Mouse (Mus musculus): ENCODE data around the gene Zcwpw1. TPM values are rescaled to one million over a fixed set of nuclear protein-coding genes. Genes with fewer than 3 reads are reported as not detected.
A peak's percentile ranks its signal among the peaks of the same experiment; 100 is the strongest.
"Not testable (repeated sequence)": the region's sequence is repeated elsewhere in the genome, so short reads cannot be mapped to it uniquely, and the experiment has no call there.

Zcwpw1 gene
- polyA plus RNA-seq, 1 experiment from 2014 or later = 12.5 TPM

DNA sequence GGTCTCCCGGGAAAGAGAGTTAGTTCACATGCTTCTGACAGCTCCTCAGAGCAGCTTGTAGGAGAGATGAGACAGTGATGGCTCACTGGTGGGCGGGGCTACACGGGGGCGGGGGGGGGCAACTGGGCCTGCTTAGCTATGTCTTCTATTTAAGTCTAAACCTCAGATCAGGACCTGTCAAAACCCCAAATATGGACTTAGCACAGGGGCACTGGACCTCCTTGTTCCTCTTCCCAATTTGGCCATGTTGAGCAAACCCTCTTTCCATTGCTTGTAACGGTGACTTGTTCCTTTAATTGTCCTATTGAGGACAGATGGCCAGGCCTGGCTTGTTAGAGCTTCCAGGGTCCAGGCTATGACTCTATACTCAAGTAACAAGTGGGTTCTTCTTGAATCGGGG, 43.9 kb downstream of the Zcwpw1 start:
- Histone ChIP-seq H3K27me3 (ENCODE audit: insufficient read depth, poor library complexity, severe bottlenecking) (no peaks in the 10 kb centered on the region), H3K9me3 (no peaks in the 10 kb centered on the region), H3K4me1 (no peaks in the 10 kb centered on the region), H3K36me3 (no peaks in the 10 kb centered on the region), H3K27ac (no peak overlapping the region), H3K4me3 (no peak overlapping the region)
- WGBS = 71% methylated on average over 6 of the region's 6 CpGs
- no peak for DNase-seq (ENCODE audit: low spot score)

DNA sequence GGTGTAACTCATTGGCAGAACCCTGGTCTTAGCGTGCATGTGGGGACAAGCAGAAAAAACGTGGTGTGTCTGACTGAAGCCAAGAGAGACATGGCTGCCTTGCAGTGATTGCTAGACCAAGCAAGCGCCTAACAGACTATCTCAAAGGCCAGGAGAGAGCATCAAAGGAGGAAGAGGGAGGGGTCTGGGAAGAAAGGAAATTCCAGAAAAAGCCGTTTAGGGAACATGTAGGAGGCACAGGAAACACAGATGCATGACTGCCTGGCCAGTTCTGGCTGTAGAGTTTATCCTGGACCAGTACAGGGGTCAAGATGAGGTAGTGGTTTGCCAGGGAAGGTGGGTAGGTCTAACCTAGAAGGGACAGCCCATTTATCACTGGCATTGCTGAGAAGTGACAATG, 45.9 kb downstream of the Zcwpw1 start:
- no peak overlapping the region for H3K27ac ChIP-seq
- WGBS = 53% methylated on average over 4 of the region's 4 CpGs
- no peaks in the 10 kb centered on the region for H3K27me3 ChIP-seq (ENCODE audit: insufficient read depth, poor library complexity, severe bottlenecking)
- H3K4me3 ChIP-seq = no peak overlapping the region
- no peaks in the 10 kb centered on the region for H3K9me3 ChIP-seq
- no peak for DNase-seq (ENCODE audit: low spot score)
- no peaks in the 10 kb centered on the region for H3K4me1 ChIP-seq
- no peaks in the 10 kb centered on the region for H3K36me3 ChIP-seq

DNA sequence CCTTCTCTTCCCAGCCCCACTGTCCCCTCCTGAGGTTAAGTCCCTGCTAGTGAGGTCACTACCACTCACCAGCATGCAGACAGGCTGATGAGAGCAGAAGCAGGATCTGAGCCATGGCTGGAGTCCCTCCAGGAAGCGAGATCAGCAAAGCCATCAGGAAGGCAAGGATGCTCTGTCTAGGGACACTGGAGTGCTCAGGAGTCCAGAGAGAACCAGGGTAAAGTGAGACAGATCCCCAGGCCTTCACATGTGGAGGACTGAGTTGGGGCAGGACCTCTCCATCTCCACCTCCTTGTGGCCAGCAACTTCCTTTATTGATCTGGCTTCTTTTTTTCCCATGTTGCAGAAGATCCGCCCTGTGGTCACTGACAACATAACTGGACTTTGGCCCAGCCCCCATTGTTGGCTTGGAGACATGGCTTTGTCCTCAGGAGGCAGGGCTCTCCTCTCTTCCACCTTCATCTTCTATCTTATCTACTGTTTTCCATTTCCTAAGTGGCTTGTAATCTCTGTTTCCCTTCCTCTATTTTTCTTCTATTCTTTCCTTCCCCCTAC, 48.4 kb downstream of the Zcwpw1 start, which contains the start of gene Pilra:
Gene Pilra (minus strand): TSS at position 316 of the 555 bp plus-strand sequence.
- H3K9me3 ChIP-seq; H3K27me3 ChIP-seq (ENCODE audit: insufficient read depth, poor library complexity, severe bottlenecking); H3K36me3 ChIP-seq; H3K4me3 ChIP-seq; H3K4me1 ChIP-seq; H3K27ac ChIP-seq; DNase-seq (ENCODE audit: low spot score): not testable (repeated sequence)
- 39% methylated on average over 2 of the region's 2 CpGs for WGBS

DNA sequence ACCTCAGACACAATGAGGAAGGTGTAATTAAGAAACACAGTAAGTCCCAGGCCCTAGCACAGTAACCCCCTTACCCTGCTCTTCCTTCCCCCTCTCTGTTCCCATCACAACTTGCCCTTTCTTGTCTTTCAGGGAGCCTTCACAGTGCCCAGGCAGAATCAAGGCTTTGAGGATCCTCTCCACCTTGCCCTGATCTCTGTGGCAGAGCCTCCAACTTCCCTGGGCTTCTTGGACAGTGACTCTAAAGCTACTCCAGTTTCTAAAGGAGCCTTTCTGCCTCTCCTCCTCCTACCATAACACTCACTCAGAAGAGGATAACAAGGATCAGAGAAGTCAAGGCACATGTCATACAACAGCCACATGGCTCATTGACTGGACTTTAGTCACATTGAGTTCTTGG, 49.0 kb downstream of the Zcwpw1 start:
- Histone ChIP-seq H3K36me3 (no peaks in the 10 kb centered on the region), H3K9me3 (no peaks in the 10 kb centered on the region), H3K27me3 (ENCODE audit: insufficient read depth, poor library complexity, severe bottlenecking) (no peaks in the 10 kb centered on the region), H3K4me1 (no peaks in the 10 kb centered on the region), H3K27ac (no peak overlapping the region), H3K4me3 (no peak overlapping the region)
- DNase-seq (ENCODE audit: low spot score) = no peak

DNA sequence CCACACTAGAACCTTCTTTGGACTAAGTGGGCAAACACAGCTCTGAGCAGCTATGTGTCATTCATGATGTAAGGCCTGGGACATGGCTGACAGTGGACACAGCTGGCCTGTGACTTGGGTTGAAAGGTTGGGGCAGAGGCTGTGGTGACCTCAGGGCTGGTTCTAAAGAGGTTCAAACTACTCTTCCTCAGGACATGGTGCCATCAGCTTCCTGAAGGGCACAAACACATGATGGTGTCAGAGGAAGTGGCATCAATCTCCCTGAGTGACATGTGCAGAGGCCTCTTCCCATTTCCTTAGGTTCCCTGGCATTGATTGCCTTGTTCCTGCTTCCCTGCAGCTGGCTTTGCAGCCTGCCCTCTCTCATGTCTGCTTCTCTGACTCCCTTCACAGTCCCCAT, 49.5 kb downstream of the Zcwpw1 start:
- H3K9me3 ChIP-seq; H3K27ac ChIP-seq; H3K36me3 ChIP-seq; H3K4me3 ChIP-seq; H3K27me3 ChIP-seq (ENCODE audit: insufficient read depth, poor library complexity, severe bottlenecking); H3K4me1 ChIP-seq; DNase-seq (ENCODE audit: low spot score): not testable (repeated sequence)

DNA sequence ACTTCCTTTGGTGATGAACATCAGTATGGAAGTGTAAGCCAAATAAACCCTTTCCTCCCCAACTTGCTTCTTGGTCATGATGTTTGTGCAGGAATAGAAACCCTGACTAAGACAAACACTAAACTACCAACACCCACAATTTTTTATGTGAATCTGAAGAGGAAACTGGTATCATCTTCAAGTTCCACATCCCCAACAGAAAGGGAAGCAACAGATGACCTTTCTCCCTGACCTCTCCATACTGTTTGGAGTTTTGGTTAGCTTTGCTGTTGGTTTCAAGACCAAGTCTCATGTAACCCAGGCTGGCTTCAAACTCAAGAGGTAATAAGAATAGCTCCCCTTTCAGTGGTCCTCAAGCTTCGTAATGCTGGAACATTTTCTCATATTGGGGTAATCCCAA, 62.7 kb downstream of the Zcwpw1 start:
- H3K36me3 ChIP-seq; H3K27me3 ChIP-seq (ENCODE audit: insufficient read depth, poor library complexity, severe bottlenecking); H3K27ac ChIP-seq; H3K4me3 ChIP-seq; H3K4me1 ChIP-seq; H3K9me3 ChIP-seq; DNase-seq (ENCODE audit: low spot score): not testable (repeated sequence)
- WGBS = 80% methylated on average over 1 of the region's 1 CpGs

DNA sequence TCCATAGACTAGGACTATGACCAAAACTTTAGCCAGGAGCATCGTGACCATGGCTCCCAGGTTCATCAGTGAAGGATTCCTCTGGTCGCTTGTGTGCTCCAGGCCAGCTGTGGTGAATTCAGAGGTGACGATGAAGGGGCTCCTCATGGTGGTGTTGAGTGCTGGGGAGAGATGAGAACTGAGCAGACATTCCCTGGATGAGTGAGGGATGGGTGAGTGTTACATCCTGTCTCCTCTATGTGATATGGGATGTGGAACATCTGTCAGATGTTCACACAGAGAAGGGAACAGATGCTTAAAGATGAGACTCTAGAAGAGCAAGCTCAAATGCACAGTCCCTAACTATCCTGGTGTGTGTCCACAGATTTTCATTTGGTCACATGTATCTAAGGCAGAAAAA, 67.3 kb downstream of the Zcwpw1 start:
- H3K4me3 ChIP-seq; DNase-seq (ENCODE audit: low spot score); H3K36me3 ChIP-seq; H3K9me3 ChIP-seq; H3K27me3 ChIP-seq (ENCODE audit: insufficient read depth, poor library complexity, severe bottlenecking); H3K4me1 ChIP-seq; H3K27ac ChIP-seq: not testable (repeated sequence)
- 75% methylated on average over 3 of the region's 3 CpGs for WGBS

DNA sequence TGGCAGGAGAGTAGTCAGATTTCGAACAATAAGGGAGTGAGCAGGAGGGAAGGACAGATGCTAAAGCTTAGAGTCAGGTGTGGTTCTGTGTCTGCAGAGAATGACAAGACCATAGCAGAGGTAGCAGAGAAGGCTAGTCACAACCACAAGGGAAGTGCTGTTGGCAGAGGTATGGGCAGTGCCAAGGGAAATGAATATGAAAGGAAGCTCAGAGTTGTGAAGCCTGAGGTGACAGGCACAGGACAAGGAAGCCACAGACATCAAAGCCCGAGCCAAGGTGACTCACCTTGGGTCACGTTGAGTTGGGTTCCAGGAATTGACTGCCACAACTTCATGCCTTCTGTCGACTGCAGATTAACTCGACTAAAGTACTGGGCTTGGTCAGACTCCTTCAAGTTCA, 69.3 kb downstream of the Zcwpw1 start:
- H3K27me3 ChIP-seq (ENCODE audit: insufficient read depth, poor library complexity, severe bottlenecking); H3K9me3 ChIP-seq: not testable (repeated sequence)
- WGBS = 68% methylated on average over 5 of the region's 5 CpGs

DNA sequence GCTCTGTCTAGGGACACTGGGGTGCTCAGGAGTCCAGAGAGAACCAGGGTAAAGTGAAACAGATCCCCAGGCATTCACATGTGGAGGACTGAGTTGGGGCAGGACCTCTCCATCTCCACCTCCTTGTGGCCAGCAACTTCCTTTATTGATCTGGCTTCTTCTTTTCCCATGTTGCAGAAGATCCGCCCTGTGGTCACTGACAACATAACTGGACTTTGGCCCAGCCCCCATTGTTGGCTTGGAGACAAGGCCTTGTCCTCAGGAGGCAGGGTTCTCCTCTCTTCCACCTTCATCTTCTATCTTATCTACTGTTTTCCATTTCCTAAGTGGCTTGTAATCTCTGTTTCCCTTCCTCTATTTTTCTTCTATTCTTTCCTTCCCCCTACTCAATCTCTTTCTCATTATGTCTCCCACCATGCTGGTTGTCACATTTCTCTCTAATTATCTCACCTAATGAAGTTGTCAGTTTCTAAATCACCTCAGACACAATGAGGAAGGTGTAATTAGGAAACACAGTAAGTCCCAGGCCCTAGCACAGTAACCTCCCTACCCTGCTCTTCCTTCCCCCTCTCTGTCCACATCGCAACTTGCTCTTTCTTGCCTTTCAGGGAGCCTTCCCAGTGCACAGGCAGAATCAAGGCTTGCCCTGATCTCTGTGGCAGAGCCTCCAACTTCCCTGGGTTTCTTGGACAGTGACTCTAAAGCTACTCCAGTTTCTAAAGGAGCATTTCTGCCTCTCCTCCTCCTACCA, 70.5 kb downstream of the Zcwpw1 start, which contains the start of gene Pilrb1:
Gene Pilrb1 (minus strand): TSS at position 147 of the 751 bp plus-strand sequence.
- H3K4me3 ChIP-seq = not testable (repeated sequence)
- WGBS = 48% methylated on average over 2 of the region's 2 CpGs

More for the DNA sequence above, 69.3 kb downstream of the Zcwpw1 start:
- H3K36me3 ChIP-seq; DNase-seq (ENCODE audit: low spot score); H3K4me1 ChIP-seq; H3K27ac ChIP-seq; H3K4me3 ChIP-seq: not testable (repeated sequence)

DNA sequence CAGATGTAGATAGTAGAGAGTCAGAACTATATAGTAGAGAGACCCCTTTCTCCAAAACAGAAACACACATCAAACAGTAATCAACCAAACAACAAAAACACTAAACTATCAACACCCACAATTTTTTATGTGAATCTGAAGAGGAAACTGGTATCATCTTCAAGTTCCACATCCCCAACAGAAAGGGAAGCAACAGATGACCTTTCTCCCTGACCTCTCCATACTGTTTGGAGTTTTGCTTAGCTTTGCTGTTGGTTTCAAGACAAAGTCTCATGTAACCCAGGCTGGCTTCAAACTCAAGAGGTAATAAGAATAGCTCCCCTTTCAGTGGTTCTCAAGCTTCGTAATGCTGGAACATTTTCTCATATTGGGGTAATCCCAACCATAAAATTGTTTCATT, 76.4 kb downstream of the Zcwpw1 start:
- H3K9me3 ChIP-seq; H3K27me3 ChIP-seq (ENCODE audit: insufficient read depth, poor library complexity, severe bottlenecking); H3K27ac ChIP-seq; H3K4me1 ChIP-seq; DNase-seq (ENCODE audit: low spot score); H3K4me3 ChIP-seq; H3K36me3 ChIP-seq: not testable (repeated sequence)
- WGBS = 85% methylated on average over 1 of the region's 1 CpGs

More for the DNA sequence above, 70.5 kb downstream of the Zcwpw1 start, which contains the start of gene Pilrb1:
- not testable (repeated sequence) for H3K27me3 ChIP-seq (ENCODE audit: insufficient read depth, poor library complexity, severe bottlenecking); H3K27ac ChIP-seq; H3K9me3 ChIP-seq; H3K36me3 ChIP-seq; H3K4me1 ChIP-seq; DNase-seq (ENCODE audit: low spot score)

DNA sequence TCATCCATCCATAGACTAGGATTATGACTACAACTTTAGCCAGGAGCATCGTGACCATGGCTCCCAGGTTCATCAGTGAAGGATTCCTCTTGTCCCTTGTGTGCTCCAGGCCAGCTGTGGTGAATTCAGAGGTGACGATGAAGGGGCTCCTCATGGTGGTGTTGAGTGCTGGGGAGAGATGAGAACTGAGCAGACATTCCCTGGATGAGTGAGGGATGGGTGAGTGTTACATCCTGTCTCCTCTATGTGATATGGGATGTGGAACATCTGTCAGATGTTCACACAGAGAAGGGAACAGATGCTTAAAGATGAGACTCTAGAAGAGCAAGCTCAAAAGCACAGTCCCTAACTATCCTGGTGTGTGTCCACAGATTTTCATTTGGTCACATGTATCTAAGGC, 81.0 kb downstream of the Zcwpw1 start:
- not testable (repeated sequence) for H3K9me3 ChIP-seq; H3K27ac ChIP-seq; H3K4me3 ChIP-seq; H3K27me3 ChIP-seq (ENCODE audit: insufficient read depth, poor library complexity, severe bottlenecking); H3K4me1 ChIP-seq; H3K36me3 ChIP-seq
- DNase-seq (ENCODE audit: low spot score) = peak; percentile 3
- WGBS = 53% methylated on average over 2 of the region's 2 CpGs

DNA sequence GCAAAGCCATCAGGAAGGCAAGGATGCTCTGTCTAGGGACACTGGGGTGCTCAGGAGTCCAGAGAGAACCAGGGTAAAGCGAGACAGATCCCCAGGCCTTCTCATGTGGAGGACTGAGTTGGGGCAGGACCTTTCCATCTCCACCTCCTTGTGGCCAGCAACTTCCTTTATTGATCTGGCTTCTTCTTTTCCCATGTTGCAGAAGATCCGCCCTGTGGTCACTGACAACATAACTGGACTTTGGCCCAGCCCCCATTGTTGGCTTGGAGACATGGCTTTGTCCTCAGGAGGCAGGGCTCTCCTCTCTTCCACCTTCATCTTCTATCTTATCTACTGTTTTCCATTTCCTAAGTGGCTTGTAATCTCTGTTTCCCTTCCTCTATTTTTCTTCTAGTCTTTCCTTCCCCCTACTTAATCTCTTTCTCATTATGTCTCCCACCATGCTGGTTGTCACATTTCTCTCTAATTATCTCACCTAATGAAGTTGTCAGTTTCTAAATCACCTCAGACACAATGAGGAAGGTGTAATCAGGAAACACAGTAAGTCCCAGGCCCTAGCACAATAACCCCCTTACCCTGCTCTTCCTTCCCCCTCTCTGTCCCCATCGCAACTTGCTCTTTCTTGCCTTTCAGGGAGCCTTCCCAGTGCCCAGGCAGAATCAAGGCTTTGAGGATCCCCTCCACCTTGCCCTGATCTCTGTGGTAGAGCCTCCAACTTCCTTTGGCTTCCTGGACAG, 84.2 kb downstream of the Zcwpw1 start, which contains the start of gene Pilrb2:
Gene Pilrb2 (minus strand): TSS at position 172 of the 737 bp plus-strand sequence.
- not testable (repeated sequence) for H3K27ac ChIP-seq; H3K27me3 ChIP-seq (ENCODE audit: insufficient read depth, poor library complexity, severe bottlenecking); H3K4me3 ChIP-seq; H3K36me3 ChIP-seq; H3K4me1 ChIP-seq; H3K9me3 ChIP-seq
- 50% methylated on average over 3 of the region's 3 CpGs for WGBS
- peak; percentile 66 for DNase-seq (ENCODE audit: low spot score)

All from heart, embryonic 10.5 days (tissue).